Mouse (Mus musculus) kidney, adult 2 months (tissue): ENCODE data around the gene Polr2c.

Experiments
- CTCF ChIP-seq: fragments of 200-500 bp; conservative IDR thresholded peaks from 2 replicates; pipeline ENCODE4 v1.5.1; 2011; ENCODE audit warnings: low read depth, mild to moderate bottlenecking, control low read depth, low read length, moderate library complexity, mixed read lengths; ENCODE audit not compliant: insufficient read depth, insufficient read length
- POLR2A ChIP-seq: fragments of 200-500 bp; IDR thresholded peaks from one replicate; pipeline ENCODE4 v1.6.1; 2011; ENCODE audit warnings: low read depth, low read length, control low read depth

DNA sequence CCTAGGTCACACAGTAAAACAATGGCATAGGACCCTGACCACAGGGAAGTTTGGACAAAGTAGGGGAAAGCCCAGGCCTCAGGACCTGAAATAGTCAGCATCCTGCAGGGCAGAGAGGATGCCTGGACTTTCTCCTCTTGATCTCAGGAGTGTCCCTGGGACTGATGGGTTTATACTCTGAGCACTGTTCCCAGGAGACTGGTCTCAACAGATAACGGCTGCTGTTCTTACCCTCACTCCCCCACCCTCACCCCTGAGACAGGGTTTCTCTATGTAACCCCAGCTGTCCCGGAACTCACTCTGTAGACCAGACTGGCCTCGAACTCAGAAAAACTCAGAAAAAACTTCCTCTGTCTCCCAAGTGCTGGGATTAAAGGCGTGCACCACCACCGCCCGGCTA is 48.9 kb upstream of the Polr2c start:
- TF ChIP-seq CTCF (no peak), POLR2A (no peak)
